Mouse (Mus musculus) cortical plate, adult 2 months (tissue): ENCODE measurements around the gene Tbc1d2b.

ENCODE experiments used
- CTCF ChIP-seq: fragments of 200-500 bp; IDR thresholded peaks from 2 replicates; pipeline ENCODE4 v1.5.1; 2011; ENCODE audit warnings: mild to moderate bottlenecking, control low read depth, low read length; ENCODE audit not compliant: insufficient read depth; ENCODE audit errors: extremely low read depth
- POLR2A ChIP-seq: fragments of 200-500 bp; IDR thresholded peaks from 2 replicates; pipeline ENCODE4 v1.6.1; 2011; ENCODE audit warnings: mild to moderate bottlenecking, low read length, control low read depth; ENCODE audit not compliant: insufficient read depth; ENCODE audit errors: extremely low read depth

DNA sequence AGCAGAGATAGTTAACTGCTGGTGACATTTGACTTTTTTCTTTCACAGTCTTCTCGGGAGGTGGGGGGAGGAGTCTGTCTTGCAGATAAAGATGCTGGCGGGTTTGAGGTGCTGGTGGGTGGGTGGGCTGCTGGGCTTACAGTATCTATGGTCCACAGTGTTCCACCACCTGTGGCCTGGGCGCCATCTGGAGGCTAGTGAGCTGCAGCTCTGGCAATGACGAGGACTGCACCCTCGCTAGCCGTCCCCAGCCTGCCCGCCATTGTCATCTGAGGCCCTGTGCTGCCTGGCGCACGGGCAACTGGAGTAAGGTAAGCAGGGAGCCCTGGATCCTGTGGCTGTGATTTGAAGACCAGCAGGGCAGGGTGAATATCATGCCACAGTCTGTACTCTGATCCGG lies 75.6 kb downstream of the Tbc1d2b start:
- TF ChIP-seq CTCF, result no peak
- TF ChIP-seq POLR2A, result no peak
